ENCODE assay signal across 26 mouse cellular contexts in the genomic region with DNA sequence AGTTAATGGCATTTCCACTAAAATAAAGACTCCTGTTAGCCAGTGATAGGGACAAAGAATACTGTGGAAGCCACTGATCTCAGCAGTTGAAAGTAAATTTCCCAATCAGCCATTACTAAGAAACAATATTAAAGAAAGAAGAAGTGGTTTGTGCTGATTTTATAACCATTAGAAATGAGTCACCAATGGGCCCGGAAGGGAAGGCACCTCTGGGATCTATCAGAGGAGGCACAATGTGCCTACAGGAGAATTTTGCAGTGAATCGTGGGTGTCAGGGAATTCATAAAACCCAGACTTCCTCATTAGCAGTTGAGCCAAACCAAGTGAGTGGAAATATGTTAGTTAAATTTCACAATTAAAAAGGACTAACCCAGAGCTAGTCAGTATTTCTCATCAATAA. TPM values are rescaled to one million over a fixed set of nuclear protein-coding genes. Genes with fewer than 3 reads are reported as not detected.
DNase-seq lines count a peak whose midpoint lies in the region; ATAC-seq and TF ChIP-seq lines count a peak whose summit lies in the region.
"Had no signal": no experiment of that assay in that cellular context is flagged by ENCODE, and none has a peak within 500 bp of the region (broad histone marks: within the 10 kb centered on the region; RNA-seq: fewer than 3 reads in every experiment).

No protein-coding gene starts in this region.

- no peak for ATAC-seq in liver, postnatal 0 days
- peak; percentile 59 for ATAC-seq in megakaryocyte, adult 5-6 weeks (ENCODE audit: poor library complexity, severe bottlenecking)
- no peak for ATAC-seq in hindbrain, embryonic 11.5 days (ENCODE audit: low FRiP score)
- ATAC-seq: intestine, embryonic 16.5 days; midbrain, embryonic 16.5 days had no signal

- no peak overlapping the region for H3K9ac ChIP-seq in liver, adult 2 months (ENCODE audit: low read depth, low read length)
- H3K9ac ChIP-seq in liver, postnatal 0 days (replicated peaks), result no peak overlapping the region
- H3K9ac ChIP-seq in hindbrain, embryonic 11.5 days (ENCODE audit: low read depth, low read length), result no peak overlapping the region
- H3K9ac ChIP-seq: forebrain, embryonic 12.5 days; hindbrain, embryonic 13.5 days; liver, embryonic 15.5 days had no signal

- H3K9me3 ChIP-seq in liver, postnatal 0 days (ENCODE audit: low read length), result no peaks in the 10 kb centered on the region
- no peaks in the 10 kb centered on the region for H3K9me3 ChIP-seq in hindbrain, embryonic 11.5 days (ENCODE audit: control insufficient read depth, low read length)
- H3K9me3 ChIP-seq: forebrain, embryonic 12.5 days; heart, embryonic 10.5 days; hindbrain, embryonic 13.5 days; liver, embryonic 15.5 days had no signal

- H3K4me3 ChIP-seq in liver, adult 2 months (ENCODE audit: insufficient read depth, low read depth, low read length), result no peak overlapping the region
- no peak overlapping the region for H3K4me3 ChIP-seq in liver, postnatal 0 days (ENCODE audit: low read depth, low read length)
- no peak overlapping the region for H3K4me3 ChIP-seq in hindbrain, embryonic 11.5 days (ENCODE audit: low read depth, low read length)
- H3K4me3 ChIP-seq: erythroblast, embryonic 14.5 days; forebrain, embryonic 12.5 days; heart, embryonic 10.5 days; hindbrain, embryonic 13.5 days; liver, embryonic 15.5 days had no signal

- 84% methylated on average over 2 of the region's 2 CpGs for WGBS in liver, adult 2 months
- 64% methylated on average over 2 of the region's 2 CpGs for WGBS in liver, postnatal 0 days (ENCODE audit: insufficient replicate concordance)
- WGBS in hindbrain, embryonic 11.5 days, result 96% methylated on average over 2 of the region's 2 CpGs

- no peaks in the 10 kb centered on the region for H3K79me2 ChIP-seq in liver, adult 2 months (ENCODE audit: control insufficient read depth, insufficient read depth, low read length)

- TF ChIP-seq POLR2A in liver, adult 2 months (IDR thresholded peaks at IDR 0.05; ENCODE audit: extremely low read depth, insufficient read depth, low read length), result no peak

- H3K4me1 ChIP-seq in liver, adult 2 months (ENCODE audit: control insufficient read depth, insufficient read depth, low read length), result peaks cover 7% of the 10 kb centered on the region
- H3K4me1 ChIP-seq in liver, postnatal 0 days (ENCODE audit: insufficient read depth), result peaks cover 8% of the 10 kb centered on the region
- no peaks in the 10 kb centered on the region for H3K4me1 ChIP-seq in hindbrain, embryonic 11.5 days (replicated peaks; ENCODE audit: control insufficient read depth, insufficient read depth, low read length)

- TF ChIP-seq CTCF in liver, adult 2 months (IDR thresholded peaks at IDR 0.05; ENCODE audit: low read depth, low read length), result no peak
- no peak for TF ChIP-seq CTCF in liver, postnatal 0 days (IDR thresholded peaks at IDR 0.05; ENCODE audit: low read depth)

- no peak overlapping the region for H3K27ac ChIP-seq in liver, adult 2 months (replicated peaks; ENCODE audit: insufficient read depth, low read depth, low read length)
- H3K27ac ChIP-seq in liver, postnatal 0 days (ENCODE audit: low read depth), result no peak overlapping the region
- no peak overlapping the region for H3K27ac ChIP-seq in hindbrain, embryonic 11.5 days (ENCODE audit: low read depth, low read length)
- H3K27ac ChIP-seq: forebrain, embryonic 12.5 days; heart, embryonic 10.5 days; hindbrain, embryonic 13.5 days; liver, embryonic 15.5 days had no signal

- no peaks in the 10 kb centered on the region for H3K27me3 ChIP-seq in liver, adult 2 months (ENCODE audit: control insufficient read depth, insufficient read depth, low read length)
- H3K27me3 ChIP-seq in liver, postnatal 0 days (ENCODE audit: insufficient read depth, low read length), result no peaks in the 10 kb centered on the region
- H3K27me3 ChIP-seq in hindbrain, embryonic 11.5 days (ENCODE audit: control insufficient read depth, insufficient read depth, low read length), result no peaks in the 10 kb centered on the region
- H3K27me3 ChIP-seq: forebrain, embryonic 12.5 days; hindbrain, embryonic 13.5 days; liver, embryonic 15.5 days had no signal

- peak; percentile 7 for DNase-seq in liver, adult 2 months (ENCODE audit: extremely low read depth, low read depth, low spot score)
- DNase-seq in liver, postnatal 0 days, result no peak
- DNase-seq in 416B (ENCODE audit: low read depth), result peak; percentile 60
- DNase-seq in brain, adult 2 months (ENCODE audit: low read depth, low spot score), result peak; percentile 15
- no peak for DNase-seq in right cerebral cortex, postnatal 4 days
- no peak for DNase-seq in hindbrain, embryonic 11.5 days (ENCODE audit: low spot score)
- no peak for DNase-seq in spleen, postnatal 10 days (ENCODE audit: low spot score in 2 of 2)
- DNase-seq: adrenal gland, postnatal 36 days; cerebellum, adult 11 months; cerebellum, adult 9-11 months; gastrocnemius, postnatal 10 days; heart, postnatal 36 days; kidney, adult 9 months; kidney, postnatal 14 days; liver; right cerebral cortex, postnatal 14 days; thymus, postnatal 14 days had no signal

- H3K4me2 ChIP-seq in liver, postnatal 0 days (ENCODE audit: low read depth, low read length), result no peak overlapping the region
- H3K4me2 ChIP-seq in hindbrain, embryonic 11.5 days (replicated peaks; ENCODE audit: low read depth, low read length), result no peak overlapping the region
- H3K4me2 ChIP-seq: forebrain, embryonic 12.5 days; hindbrain, embryonic 13.5 days; liver, embryonic 15.5 days; midbrain, embryonic 11.5 days had no signal

- TF ChIP-seq EP300 in liver, postnatal 0 days (IDR thresholded peaks at IDR 0.05; ENCODE audit: low read depth), result no peak

- H3K36me3 ChIP-seq in liver, adult 2 months (ENCODE audit: control insufficient read depth, insufficient read depth, low read length), result no peaks in the 10 kb centered on the region; the same call in 1 of the 2 replicates
- H3K36me3 ChIP-seq in liver, postnatal 0 days (replicated peaks; ENCODE audit: insufficient read depth, low read length), result 0 out of 2 replicates have a peak, but pooled peaks cover under 1% of the 10 kb centered on the region
- H3K36me3 ChIP-seq in hindbrain, embryonic 11.5 days (ENCODE audit: control insufficient read depth, insufficient read depth, low read length), result no peaks in the 10 kb centered on the region
- H3K36me3 ChIP-seq: forebrain, embryonic 12.5 days; hindbrain, embryonic 13.5 days; liver, embryonic 15.5 days had no signal

RNA-seq across cellular contexts. Expression of a gene that starts 2.6 kb away (rescaled TPM):
- 17.3 and 23.4 TPM in 2 replicates for total RNA-seq in liver, adult 2 months (2014; rRNA removed)
- polyA plus RNA-seq in liver, adult 2 months (2012; rRNA removed), result 10.1 and 14.1 TPM in 2 replicates
- 39.2 and 42.4 TPM in 2 replicates for polyA plus RNA-seq in liver, postnatal 0 days (2015; fragmentation: Nextera tagmentation; extraction: Ambion mirVana)
- total RNA-seq in megakaryocyte, adult 5-6 weeks (2015), result 36.8 and 42.5 TPM in 2 replicates
- total RNA-seq in megakaryocyte, adult 5-6 weeks (2017), result 47.4 and 51.7 TPM in 2 replicates
- 71.8 and 72.5 TPM in 2 replicates for polyA plus RNA-seq in hindbrain, embryonic 11.5 days (2014; fragmentation: Nextera tagmentation; extraction: Ambion mirVana)

RNA-seq across cellular contexts. Expression of a gene that starts 34.2 kb away (rescaled TPM):
- total RNA-seq in liver, adult 2 months (2014; rRNA removed), result not detected in 2 replicates
- polyA plus RNA-seq in liver, adult 2 months (2012; rRNA removed), result 0.12 TPM in 1 of 2 replicates, not detected in the other
- 0.11 and 0.18 TPM in 2 replicates for polyA plus RNA-seq in liver, postnatal 0 days (2015; fragmentation: Nextera tagmentation; extraction: Ambion mirVana)
- total RNA-seq in megakaryocyte, adult 5-6 weeks (2015), result 0.18 and 0.27 TPM in 2 replicates
- total RNA-seq in megakaryocyte, adult 5-6 weeks (2017), result 0.28 TPM in 1 of 2 replicates, not detected in the other
- 25.7 and 26.2 TPM in 2 replicates for polyA plus RNA-seq in hindbrain, embryonic 11.5 days (2014; fragmentation: Nextera tagmentation; extraction: Ambion mirVana)
- polyA plus RNA-seq: erythroblast, embryonic 14.5 days had no signal

Comparison
In these comparisons a context has a peak if more than half of its experiments do, and no peak if none do; other contexts are left out.
1. DNase-seq: peak in liver, adult 2 months (single experiment), 416B (single experiment) and brain, adult 2 months (single experiment); none in liver, postnatal 0 days (single experiment), right cerebral cortex, postnatal 4 days (single experiment), hindbrain, embryonic 11.5 days (single experiment) and spleen, postnatal 10 days (0 of 2).
2. RNA of a gene that starts 34.2 kb away (polyA plus RNA-seq): 25.7 to 26.2 TPM in hindbrain, embryonic 11.5 days; 0.12 TPM in liver, adult 2 months and 0.11 to 0.18 TPM in liver, postnatal 0 days; every median in the first group is over 10 times any median in the second.